ENCODE assay signal across 9 mouse cellular contexts in genomic region chrX:53166251-53166900, GRCm38 (mm10).
DNase-seq lines count a peak whose midpoint lies in the region; ATAC-seq lines count a peak whose summit lies in the region.
"Had no signal": no experiment of that assay in that cellular context is flagged by ENCODE, and none has a peak within 500 bp of the region (broad histone marks: within the 10 kb centered on the region; RNA-seq: fewer than 3 reads in every experiment).

No protein-coding gene starts in this region.

- H3K9me3 ChIP-seq in heart, embryonic 14.5 days (ENCODE audit: control insufficient read depth, low read length) = no peaks in the 10 kb centered on the region
- H3K9me3 ChIP-seq: liver, embryonic 15.5 days had no signal

- H3K4me2 ChIP-seq in heart, embryonic 14.5 days (ENCODE audit: low read length) = peak overlapping the region; percentile 19; the same call in 1 of the 2 replicates
- H3K4me2 ChIP-seq: liver, embryonic 15.5 days had no signal

- no peaks in the 10 kb centered on the region for H3K27me3 ChIP-seq in heart, embryonic 14.5 days (ENCODE audit: control insufficient read depth, insufficient read depth, low read length)
- H3K27me3 ChIP-seq: liver, embryonic 15.5 days had no signal

- peak; percentile 2 for DNase-seq in R1 (ENCODE audit: low read depth, low spot score)
- DNase-seq in kidney, postnatal 25 days = peak; percentile 24 to 65
- DNase-seq in cerebellum, adult 11 months = no peak
- no peak for DNase-seq in ovary, adult 18-20 months (ENCODE audit: low spot score)
- DNase-seq in adrenal gland, postnatal 25 days = no peak
- DNase-seq: thymus, adult 2 months had no signal

- no peak overlapping the region for H3K4me3 ChIP-seq in brown adipose tissue, adult 24 weeks (ENCODE audit: insufficient read depth, low read depth, low read length)
- no peak overlapping the region for H3K4me3 ChIP-seq in heart, embryonic 14.5 days (ENCODE audit: control insufficient read depth in 1 of 2, insufficient read depth in 1 of 2, low read depth in 1 of 2, low read length in 2 of 2)
- H3K4me3 ChIP-seq: liver, embryonic 15.5 days had no signal

- H3K9ac ChIP-seq in heart, embryonic 14.5 days (ENCODE audit: low read length) = peak overlapping the region; percentile 25; the same call in 1 of the 2 replicates
- H3K9ac ChIP-seq: liver, embryonic 15.5 days had no signal

- WGBS in heart, embryonic 14.5 days = 50% methylated on average over 15 of the region's 15 CpGs

- H3K36me3 ChIP-seq in heart, embryonic 14.5 days (ENCODE audit: control insufficient read depth, insufficient read depth, low read length) = no peaks in the 10 kb centered on the region
- H3K36me3 ChIP-seq: liver, embryonic 15.5 days had no signal

- H3K4me1 ChIP-seq in brown adipose tissue, adult 24 weeks (ENCODE audit: control insufficient read depth, insufficient read depth, insufficient read length, low read length) = peaks cover 2% of the 10 kb centered on the region; the same call in 1 of the 2 replicates
- peaks cover 16 to 26% of the 10 kb centered on the region in 2 experiments for H3K4me1 ChIP-seq in heart, embryonic 14.5 days (ENCODE audit: control insufficient read depth in 2 of 2, insufficient read depth in 2 of 2, low read length in 2 of 2)
- H3K4me1 ChIP-seq: liver, embryonic 15.5 days had no signal

- no peak for ATAC-seq in heart, embryonic 14.5 days (ENCODE audit: insufficient number of reproducible peaks, insufficient read depth, low FRiP score, low read depth)

- H3K27ac ChIP-seq in brown adipose tissue, adult 24 weeks (replicated peaks; ENCODE audit: low read depth, low read length) = peak overlapping the region; percentile 80
- peak overlapping the region; percentile 87 to 91 for H3K27ac ChIP-seq in heart, embryonic 14.5 days (replicated peaks in 1 of 2; ENCODE audit: control insufficient read depth in 1 of 2, insufficient read depth in 1 of 2, low read depth in 2 of 2, low read length in 2 of 2)
- H3K27ac ChIP-seq: liver, embryonic 15.5 days had no signal

Comparison
In these comparisons a context has a peak if more than half of its experiments do, and no peak if none do; other contexts are left out.
1. DNase-seq: peak in R1 (single experiment) and kidney, postnatal 25 days (2 of 2); none in cerebellum, adult 11 months (single experiment), ovary, adult 18-20 months (single experiment) and adrenal gland, postnatal 25 days (single experiment).